Mouse (Mus musculus): Measurements from ENCODE around the gene Sfi1. TPM values are rescaled to one million over a fixed set of nuclear protein-coding genes. Genes with fewer than 3 reads are reported as not detected.
"Not testable (repeated sequence)": the region's sequence is repeated elsewhere in the genome, so short reads cannot be mapped to it uniquely, and the experiment has no call there.

The Sfi1 gene
- total RNA-seq, 1 experiment from 2014 or later = 39.4 TPM

- peak; percentile 62 for DNase-seq
Observed at GRCm38 (mm10) chr11:3173425-3174318, 19.6 kb downstream of the Sfi1 start.

- DNase-seq = not testable (repeated sequence)
Observed at GRCm38 (mm10) chr11:3172526-3172925, 20.7 kb downstream of the Sfi1 start.

GRCm38 (mm10) chr11:3171931-3172330, 21.3 kb downstream of the Sfi1 start:
- peak; percentile 30 for DNase-seq

- DNase-seq = not testable (repeated sequence)
Observed at GRCm38 (mm10) chr11:3169042-3169441, 24.2 kb downstream of the Sfi1 start.

GRCm38 (mm10) chr11:3167571-3168001, 25.7 kb downstream of the Sfi1 start:
- DNase-seq = peak; percentile 41

GRCm38 (mm10) chr11:3167129-3167528, 26.1 kb downstream of the Sfi1 start:
- DNase-seq = not testable (repeated sequence)

GRCm38 (mm10) chr11:3166321-3166720, 26.9 kb downstream of the Sfi1 start:
- not testable (repeated sequence) for DNase-seq

GRCm38 (mm10) chr11:3165210-3165782, 28.0 kb downstream of the Sfi1 start:
- DNase-seq = not testable (repeated sequence)

GRCm38 (mm10) chr11:3163661-3164060, 29.6 kb downstream of the Sfi1 start:
- not testable (repeated sequence) for DNase-seq

- DNase-seq = peak; percentile 24
Observed at GRCm38 (mm10) chr11:3163122-3163521, 30.1 kb downstream of the Sfi1 start.

GRCm38 (mm10) chr11:3162236-3162897, 30.9 kb downstream of the Sfi1 start:
- peak; percentile 39 for DNase-seq

GRCm38 (mm10) chr11:3161370-3161769, 31.9 kb downstream of the Sfi1 start:
- peak; percentile 61 for DNase-seq

- DNase-seq = not testable (repeated sequence)
Observed at GRCm38 (mm10) chr11:3158800-3159199, 34.5 kb downstream of the Sfi1 start.

- not testable (repeated sequence) for DNase-seq
Observed at GRCm38 (mm10) chr11:3157996-3158395, 35.3 kb downstream of the Sfi1 start.

GRCm38 (mm10) chr11:3156991-3157390, 36.3 kb downstream of the Sfi1 start:
- not testable (repeated sequence) for DNase-seq

GRCm38 (mm10) chr11:3153666-3154397, 39.4 kb downstream of the Sfi1 start:
- DNase-seq = peak; percentile 54

- DNase-seq = peak; percentile 32
Observed at GRCm38 (mm10) chr11:3151358-3151757, 41.9 kb downstream of the Sfi1 start.

GRCm38 (mm10) chr11:3150677-3151003, 42.6 kb downstream of the Sfi1 start:
- not testable (repeated sequence) for DNase-seq

GRCm38 (mm10) chr11:3150003-3150676, 43.1 kb downstream of the Sfi1 start:
- DNase-seq = peak; percentile 56

GRCm38 (mm10) chr11:3149471-3149870, 43.8 kb downstream of the Sfi1 start:
- DNase-seq = not testable (repeated sequence)

GRCm38 (mm10) chr11:3146806-3147205, 46.5 kb downstream of the Sfi1 start:
- not testable (repeated sequence) for DNase-seq

All from adrenal gland, postnatal 14 days (tissue).